Mouse (Mus musculus): ENCODE measurements around the gene Tff1.

Tff1 gene

DNA sequence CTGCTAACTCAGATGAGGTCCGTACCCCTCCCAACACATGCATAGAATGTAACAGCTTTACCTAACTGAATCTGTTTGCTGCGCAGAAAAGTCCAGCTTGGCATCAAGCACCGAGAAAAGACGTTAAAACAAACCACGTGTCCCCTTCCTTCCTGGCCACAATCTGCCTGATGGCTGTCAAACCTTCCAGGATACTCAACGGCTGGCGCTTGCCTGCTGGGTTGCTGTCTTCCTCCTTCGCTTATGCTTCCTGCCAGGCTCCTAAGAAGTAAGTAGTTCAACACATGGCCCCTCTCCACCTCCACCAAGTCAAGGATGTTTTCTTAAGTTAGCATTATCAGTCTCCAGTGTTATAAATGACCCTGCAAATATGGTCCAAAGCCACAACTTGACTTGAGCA, 11.3 kb downstream of the Tff1 start:
- peak; percentile 72 for DNase-seq (ENCODE audit: low read depth)

DNA sequence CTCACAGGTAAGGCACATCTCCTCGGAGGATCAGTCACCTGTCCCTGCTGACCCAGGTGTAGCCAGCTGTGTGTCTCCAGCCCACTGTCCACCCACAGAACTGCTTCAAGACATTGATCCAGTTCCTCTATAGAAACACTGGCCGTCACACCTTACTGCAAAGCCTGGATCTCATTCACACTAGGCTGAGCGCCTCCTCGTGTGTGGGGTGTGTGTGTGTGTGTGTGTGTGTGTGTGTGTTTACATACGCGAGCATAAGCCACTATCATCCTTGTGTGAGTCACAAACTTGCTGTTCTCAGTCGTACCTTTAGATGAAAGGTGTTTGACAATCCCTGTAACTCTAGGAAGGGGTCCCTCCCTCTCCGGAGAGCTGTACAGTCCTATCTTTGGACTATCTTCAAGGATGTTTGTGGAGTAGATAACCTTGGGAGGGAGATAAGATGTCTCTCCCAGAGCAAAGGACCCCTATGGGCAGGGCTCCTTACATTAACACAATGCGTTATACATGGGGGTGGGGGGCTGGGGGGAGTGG, 12.0 kb downstream of the Tff1 start:
- no peak for DNase-seq (ENCODE audit: low read depth)

DNA sequence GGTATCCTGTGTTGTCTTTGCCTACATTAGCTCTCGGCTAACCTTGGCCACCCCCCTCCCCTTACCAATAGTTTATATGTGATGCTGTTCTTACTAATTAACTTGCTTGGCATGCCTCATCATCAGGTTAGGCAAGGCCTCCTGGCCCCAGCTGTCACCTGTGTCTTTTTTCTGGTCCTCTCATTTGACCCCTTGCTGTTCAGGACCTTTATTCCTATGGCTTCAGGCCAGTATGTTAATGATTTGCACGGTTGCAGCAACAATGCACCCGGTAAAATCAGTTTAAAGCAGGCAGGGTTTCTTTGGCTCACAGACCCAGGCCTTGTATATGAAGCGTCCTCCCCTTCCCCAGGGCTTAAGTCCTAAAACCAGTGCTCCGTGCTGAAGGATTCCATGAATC, 12.6 kb downstream of the Tff1 start:
- DNase-seq (ENCODE audit: low read depth) = no peak

DNA sequence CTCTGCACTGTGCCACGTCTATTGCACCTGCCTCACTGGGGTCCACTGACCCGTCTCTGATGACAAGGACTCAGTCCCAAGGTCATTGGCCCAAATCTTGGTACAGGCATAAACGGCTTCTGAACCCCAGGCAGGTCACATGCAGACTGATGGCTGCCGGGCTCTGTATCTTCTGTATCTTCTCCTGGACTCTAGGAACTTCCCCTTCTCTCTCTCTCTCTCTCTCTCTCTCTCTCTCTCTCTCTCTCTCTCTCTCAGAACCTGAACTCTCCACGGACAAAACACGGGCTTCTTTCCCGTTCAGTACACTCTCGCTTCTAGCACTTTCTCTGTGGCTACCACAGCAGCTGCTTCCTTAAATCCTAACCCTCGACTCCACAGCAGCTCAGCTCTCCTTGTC, 19.1 kb downstream of the Tff1 start:
- DNase-seq (ENCODE audit: low read depth) = no peak

DNA sequence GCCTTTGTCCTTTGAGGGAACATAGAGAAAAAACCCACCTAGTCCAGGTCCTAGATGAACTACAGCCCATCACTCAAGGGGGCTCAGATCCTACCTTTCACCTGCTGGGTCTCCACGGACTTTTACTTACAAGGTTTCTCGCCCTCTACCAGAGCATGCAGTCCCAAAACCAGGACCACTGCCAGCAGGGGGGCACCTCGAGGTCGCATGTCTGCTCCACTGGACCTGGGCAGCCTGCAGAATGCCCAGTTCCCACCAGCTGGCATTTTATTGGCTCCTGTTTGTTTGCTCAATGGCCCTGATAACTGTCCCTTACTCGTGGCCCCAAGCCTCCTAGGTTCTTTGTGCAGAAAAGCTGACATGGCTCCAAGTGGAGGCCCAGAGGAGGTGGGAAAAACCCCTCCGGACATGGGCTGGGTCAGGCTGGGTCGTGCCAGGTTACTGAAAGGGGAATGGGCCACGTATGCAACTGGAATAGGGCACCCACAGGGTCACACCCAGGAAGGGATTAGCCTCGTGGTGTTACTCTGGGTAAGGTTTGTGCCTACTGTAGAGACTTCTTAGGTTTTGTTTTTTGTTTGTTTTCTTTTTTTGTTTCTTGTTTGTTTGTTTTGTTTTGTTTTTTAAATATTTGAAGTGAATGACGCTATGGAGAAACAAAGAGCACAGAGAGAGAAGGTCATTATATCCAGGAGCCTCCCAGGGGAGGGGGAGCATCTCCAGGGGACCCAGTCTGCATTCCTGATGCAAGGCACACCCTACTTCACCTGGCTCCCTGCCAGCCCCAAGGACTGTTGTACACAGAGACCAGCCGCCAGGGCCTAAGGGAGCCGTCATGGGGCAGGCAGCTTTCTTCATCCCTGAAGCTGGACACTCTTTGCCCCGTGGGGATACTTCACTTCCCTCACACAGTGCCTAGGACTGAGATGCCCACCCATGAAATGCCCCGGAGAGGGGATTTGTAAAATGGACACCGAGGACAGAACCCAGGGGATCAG, 20.7 kb downstream of the Tff1 start, which contains the start of gene Tff2:
Gene Tff2, minus strand, starts transcription at position 243 of the 998 bp plus-strand sequence.
- no peak for DNase-seq (ENCODE audit: low read depth)

DNA sequence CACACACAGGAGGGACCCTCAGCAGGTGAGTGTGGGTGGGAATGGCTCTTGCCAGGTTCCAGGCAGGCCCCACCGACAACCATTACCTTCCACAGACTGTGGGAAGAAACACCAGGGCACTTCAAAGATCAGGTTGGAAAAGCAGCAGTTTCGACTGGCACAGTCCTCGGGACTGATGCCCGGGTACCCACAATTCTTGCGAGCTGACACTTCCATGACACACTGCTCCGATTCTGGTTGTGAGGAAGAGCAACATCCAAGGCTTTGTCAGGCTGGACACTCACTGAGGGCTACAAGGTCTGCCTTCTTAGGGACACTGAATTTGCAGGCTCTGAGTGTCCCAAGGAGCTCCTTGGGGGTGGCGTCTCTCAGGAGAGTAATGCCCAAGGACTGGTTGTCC, 23.0 kb downstream of the Tff1 start:
- no peak for DNase-seq (ENCODE audit: low read depth)

DNA sequence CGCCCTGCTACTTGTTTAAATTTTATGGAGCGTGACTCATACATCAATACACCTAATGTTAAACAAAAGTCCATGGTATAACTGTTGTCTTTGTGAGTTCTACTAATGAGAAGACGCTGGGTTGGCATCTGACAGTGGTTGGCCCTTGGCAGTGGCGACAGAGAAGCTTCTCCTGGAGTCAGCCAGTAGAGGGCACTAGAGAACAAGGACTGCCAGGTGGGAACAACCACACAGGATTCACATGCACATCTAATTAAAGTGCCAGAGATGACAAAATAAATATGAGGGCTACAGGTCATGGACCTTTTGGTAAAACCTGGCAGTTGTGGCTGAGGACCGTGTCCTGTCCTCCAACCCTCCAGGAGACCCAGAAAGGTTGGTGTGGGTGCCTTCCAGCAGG, 26.7 kb downstream of the Tff1 start:
- DNase-seq (ENCODE audit: low read depth) = peak; percentile 80

DNA sequence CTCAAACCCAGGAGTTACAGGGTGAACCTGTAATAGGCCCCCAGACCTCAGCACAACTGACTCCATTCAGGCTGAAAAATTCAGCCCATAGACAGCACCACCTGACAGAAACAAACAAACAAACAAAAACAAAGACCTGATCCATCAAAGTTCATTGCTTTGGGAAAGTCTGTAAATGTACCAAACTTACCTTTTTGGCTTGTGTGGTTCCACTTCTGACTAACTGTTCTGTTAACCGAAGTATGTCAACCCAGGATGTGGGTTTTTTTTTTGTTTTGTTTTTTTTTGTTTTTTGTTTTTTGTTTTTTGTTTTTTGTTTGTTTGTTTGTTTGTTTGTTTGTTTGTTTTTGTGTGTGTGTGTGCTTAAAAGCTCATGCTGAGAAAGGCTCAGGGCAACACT, 28.3 kb downstream of the Tff1 start:
- DNase-seq (ENCODE audit: low read depth) = no peak

DNA sequence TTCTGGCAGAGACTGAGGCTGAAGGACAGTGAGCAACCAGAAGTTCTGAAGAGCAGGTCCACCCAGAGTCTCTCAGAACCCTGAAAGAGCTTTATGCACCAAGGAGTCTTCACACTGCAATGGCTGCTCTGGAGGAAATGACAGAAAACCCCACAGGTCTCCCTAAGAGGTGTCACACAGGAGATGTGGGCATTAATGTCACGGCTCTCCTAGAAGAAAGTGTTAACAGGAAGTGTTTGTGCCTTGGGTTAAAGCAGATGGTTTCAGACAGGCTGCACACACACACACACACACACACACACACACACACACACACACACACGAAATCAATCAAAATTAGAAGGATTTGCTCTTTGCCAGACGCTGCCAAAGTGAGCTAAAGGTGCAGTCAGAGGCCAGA, 28.8 kb downstream of the Tff1 start:
- no peak for DNase-seq (ENCODE audit: low read depth)

DNA sequence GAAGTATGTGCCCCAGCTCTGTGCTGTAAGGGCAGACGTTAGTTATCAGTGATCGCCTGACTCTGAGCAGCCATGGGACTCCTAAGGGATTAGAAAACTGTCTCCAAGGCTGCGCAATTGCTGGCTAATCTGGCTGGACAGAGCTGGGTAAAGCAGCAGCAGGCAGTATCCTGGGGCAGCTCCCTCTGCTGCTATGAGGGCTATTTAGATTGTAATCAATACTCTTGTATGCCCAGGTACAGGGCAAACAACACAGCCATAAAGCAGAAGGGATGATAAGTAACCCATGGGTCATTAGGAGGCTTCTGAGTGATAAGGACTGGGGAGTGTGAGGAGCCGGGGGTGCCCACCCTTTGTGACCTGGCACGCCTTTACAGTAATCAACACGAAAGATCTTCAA, 30.2 kb downstream of the Tff1 start:
- DNase-seq (ENCODE audit: low read depth) = no peak

DNA sequence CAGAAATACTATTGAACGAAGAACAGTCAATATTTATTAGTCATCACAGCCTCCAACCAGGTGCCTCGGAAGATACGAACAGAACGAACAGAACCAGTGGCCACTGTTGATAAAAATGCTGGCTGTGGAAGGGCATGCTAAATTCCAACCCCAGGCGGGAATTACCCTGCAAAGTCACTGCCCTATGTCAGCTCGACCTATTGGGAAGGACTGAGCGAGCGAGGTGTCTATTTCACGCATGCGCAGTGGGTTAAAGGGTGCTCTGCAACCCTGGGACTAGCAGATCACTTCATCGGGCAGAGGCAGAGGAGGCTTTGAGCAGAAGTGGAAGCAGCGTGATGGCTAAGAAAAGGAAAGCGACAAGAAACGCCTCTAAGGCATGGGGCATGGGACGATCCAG, 31.3 kb downstream of the Tff1 start:
- no peak for DNase-seq (ENCODE audit: low read depth)

DNA sequence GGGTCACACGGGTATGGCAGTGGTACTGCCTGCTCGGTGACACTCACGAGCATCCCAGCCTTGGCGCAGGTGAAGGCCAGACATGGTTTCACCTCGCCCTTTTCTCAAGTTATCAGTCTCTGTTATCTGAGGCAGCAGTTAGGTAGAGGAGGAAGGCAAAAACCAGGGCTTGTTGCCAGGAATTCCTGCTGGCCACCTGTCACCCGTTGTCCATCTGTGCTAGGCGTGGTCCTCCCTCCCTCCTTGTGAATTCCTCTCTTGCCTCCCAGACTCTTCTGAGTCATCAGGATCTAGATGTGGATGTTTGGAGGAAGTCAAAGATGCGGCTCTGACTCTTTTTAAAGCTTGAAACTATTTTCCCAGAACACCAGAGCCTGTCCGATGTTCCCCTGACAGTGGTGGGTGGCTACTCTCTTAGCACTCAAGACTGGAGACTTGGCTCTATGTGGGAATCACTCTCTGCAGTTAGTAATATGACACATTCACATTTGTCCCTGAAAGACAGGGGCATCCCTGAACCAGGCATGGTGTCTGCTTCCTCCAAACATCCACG, 33.7 kb downstream of the Tff1 start:
- DNase-seq (ENCODE audit: low read depth) = no peak

DNA sequence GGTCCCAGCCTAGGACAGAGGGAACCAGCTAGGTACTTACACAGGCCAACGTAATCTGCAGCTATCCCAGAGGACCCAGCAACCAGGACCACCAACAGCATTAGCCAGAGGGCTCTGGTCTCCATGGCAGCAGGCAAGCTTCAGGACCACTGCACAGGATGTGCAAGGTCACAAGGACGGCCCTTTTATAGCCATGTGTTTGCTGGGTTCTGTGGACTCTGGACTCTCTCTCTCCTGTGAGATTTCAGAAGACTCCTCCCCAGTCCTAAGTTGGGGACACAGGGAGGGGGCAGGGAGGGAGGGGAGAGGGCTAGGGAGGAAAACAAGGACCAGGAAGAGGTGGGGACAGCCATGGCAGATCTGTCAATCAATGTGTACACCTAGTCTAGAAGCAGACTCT, 35.6 kb downstream of the Tff1 start, which contains the start of gene Tff3:
Gene Tff3, minus strand, starts transcription at position 195 of the 400 bp plus-strand sequence.
- no peak for DNase-seq (ENCODE audit: low read depth)

DNA sequence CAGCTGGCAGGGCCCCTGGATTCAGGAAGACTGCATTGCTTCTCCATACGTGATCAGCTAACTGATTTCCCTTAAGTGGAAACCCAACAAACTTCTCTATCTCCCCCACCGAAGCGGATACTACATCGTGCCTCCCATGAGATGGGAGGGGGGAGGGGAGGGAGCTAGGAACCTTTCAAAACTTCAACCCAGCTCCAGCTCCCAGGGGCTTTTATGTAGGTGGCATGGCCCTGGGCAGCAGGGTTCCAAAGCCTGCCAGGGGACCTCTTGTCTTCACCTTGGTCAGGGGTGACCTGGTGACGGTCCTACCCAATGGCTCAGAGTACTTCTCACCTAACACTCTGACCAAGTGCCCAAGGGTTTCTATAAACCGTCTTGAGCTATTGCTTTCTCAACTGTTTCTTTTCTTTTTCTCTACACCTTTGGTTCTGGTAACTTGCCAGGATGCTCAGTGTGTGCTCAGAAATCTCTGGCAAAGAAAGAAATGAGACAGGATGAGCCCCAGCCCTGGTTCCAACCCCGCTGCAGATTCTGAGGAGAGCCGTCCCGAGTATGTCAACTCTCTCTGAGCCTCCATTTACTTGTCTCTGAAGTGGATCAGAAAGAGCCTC, 36.3 kb downstream of the Tff1 start:
- no peak for DNase-seq (ENCODE audit: low read depth)

DNA sequence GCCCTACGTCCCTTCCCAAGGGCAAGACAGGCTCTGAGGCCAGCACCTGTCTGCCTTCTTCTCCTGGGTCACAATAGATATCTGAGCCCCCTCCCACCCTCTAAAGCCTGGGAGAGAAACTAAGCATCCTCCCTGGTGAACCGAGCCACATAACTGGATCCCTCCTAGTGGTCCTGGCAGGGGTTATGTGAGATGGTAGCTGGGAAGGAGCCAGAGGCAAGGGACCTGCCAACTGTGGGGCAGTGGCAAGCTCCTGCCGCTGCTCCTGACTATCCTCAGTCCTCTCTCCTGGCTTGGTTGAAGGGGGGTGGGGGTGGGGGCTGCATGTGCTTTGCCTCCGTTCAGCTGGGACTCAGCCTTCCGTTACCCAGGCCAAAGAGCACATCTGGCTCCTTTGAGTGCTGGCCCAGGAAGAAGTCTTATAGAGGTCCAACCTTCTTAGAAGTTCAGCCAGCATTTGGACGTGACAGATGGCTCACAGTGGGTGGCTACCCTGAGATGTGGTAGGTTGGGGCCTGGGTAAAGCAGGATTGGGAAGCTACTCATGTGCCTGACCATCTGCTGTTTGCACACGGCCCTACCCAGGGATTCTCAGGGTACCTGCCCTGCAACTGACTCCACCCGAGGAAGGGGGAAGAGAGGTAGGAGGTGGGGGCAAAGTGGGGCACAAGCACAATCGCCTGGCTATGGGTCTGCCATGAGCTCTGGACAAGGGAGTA, 39.4 kb downstream of the Tff1 start:
- no peak for DNase-seq (ENCODE audit: low read depth)

DNA sequence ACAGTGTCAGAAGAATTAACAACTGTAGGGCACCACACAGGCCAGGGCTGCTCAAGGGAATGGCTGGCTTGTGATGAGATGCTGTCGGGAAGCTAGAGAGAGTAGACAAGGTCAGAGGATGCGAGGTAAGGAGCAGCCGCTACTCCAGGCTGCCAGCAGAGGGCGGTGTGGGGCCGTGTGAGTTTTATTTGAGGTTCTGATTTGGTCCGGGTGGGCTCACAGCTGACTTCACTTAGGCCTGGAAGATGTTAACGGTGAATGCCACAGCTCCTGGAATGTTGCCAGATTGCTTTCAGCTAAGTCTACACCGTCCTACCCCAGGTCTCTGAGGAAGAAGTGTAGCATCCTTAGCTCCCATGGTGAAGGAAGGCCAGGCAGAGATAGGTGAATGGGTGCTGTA, 43.1 kb downstream of the Tff1 start:
- DNase-seq (ENCODE audit: low read depth) = peak; percentile 58

DNA sequence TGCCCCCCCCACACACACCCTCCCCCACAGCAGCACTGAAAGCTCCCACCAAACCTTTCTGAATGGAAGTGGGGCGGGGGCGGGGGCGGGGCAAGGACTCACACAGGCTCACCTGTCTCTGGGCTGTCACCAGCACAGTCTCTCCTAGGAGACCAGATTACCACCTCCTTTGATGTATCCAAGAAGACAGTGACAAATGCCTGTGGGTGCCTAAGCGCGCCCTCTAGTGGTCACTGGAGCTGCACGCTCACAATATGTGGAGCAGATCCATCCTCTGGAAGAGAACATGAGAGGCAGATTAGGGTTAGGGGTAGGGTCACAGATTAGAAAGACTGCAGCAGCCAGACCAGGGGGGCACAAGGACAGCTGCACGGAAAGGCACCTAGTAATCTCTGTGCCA, 45.6 kb downstream of the Tff1 start:
- DNase-seq (ENCODE audit: low read depth) = peak; percentile 66

DNA sequence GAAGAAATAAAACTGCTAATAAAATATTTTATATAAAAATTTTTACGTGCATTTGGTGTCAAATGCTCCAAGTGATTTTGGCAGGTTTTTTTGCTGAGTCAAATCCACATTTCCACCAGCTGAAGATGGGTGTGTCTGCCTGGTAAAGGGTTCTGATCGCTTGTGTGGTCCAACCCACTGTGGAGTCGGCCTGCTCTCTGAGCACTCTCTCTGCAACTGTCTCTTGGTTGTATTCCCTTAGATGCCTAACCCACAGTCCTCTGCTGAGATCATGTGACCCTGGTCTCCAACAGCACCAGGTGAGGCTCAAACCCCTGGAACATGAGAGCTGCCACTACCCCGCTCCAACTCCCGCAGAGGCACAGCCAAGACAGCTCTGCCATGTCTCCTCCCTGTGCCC, 47.1 kb downstream of the Tff1 start:
- DNase-seq (ENCODE audit: low read depth) = no peak

DNA sequence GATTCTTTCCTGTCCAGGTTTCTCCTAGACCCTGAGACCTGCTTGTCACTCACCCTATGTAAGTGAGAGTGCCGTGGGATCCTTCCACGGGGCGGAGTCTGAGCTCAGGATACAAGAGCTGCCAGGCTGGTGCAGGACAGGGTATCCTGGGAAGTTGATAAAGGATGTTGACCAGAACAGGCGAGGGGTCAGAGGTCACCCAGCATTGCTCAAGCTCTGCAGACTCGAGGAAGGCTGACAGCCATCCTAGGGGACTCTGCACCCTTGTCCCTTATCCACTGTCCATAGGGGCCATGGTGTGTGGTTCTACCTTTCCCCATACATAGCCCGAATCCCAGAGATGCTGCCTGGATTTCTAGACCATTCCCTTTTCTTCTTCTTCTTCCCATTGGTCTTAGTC, 49.0 kb downstream of the Tff1 start:
- DNase-seq (ENCODE audit: low read depth) = no peak

DNA sequence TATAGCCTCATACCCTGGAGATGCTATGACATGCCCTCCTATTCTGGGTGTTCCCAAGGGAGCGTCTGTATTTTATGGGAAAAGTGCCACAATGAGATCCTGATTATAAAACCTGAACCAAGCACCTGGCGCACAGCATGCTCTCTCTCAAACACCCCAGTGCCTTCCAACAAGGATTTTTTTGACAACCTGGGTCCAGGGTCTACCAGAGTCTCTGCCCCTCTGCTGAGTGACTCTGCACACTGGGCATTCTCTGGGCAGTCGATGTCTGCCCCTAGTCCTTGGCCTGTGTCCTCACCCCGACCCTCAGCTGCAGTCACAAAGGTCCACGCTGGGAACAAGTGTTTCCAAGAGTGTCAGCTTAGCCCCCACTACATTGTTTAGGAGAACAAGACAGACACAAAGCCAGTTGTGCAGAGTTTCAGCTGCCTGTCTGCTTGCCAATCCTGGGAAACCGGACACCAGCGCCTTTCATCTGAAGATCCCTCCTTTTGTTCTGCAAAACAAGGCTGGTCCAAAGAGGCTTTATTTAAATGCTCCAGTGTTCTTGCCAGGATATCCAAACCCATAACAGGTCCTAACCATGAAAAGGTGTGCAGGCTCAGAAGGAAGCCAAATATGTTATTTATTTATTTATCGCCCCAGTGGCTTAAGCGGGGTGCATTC, 51.8 kb downstream of the Tff1 start:
- no peak for DNase-seq (ENCODE audit: low read depth)
